Mouse (Mus musculus) urinary bladder, postnatal 10 days (tissue): ENCODE results near the gene Wdr24.
"Not testable (repeated sequence)": the region's sequence is repeated elsewhere in the genome, so short reads cannot be mapped to it uniquely, and the experiment has no call there.

Source experiments
- DNase-seq: peaks from one replicate; pipeline ENCODE4 v3.0.0; 2022; ENCODE audit warnings: low spot score

Gene Wdr24

GRCm38 (mm10) chr17:25807452-25807851, 16.0 kb upstream of the Wdr24 start:
- not testable (repeated sequence) for DNase-seq

GRCm38 (mm10) chr17:25808028-25808427, 15.4 kb upstream of the Wdr24 start:
- DNase-seq, result no peak

GRCm38 (mm10) chr17:25808789-25809605, 14.4 kb upstream of the Wdr24 start, which contains the start of gene Fbxl16:
Gene Fbxl16 (plus strand): TSS chr17:25809085.
- DNase-seq, result no peak

GRCm38 (mm10) chr17:25809606-25810340, 13.7 kb upstream of the Wdr24 start:
- no peak for DNase-seq

- no peak for DNase-seq
Measured at GRCm38 (mm10) chr17:25810890-25811289, 12.5 kb upstream of the Wdr24 start.

- no peak for DNase-seq
Measured at GRCm38 (mm10) chr17:25813471-25813870, 10.0 kb upstream of the Wdr24 start.

GRCm38 (mm10) chr17:25817662-25818061, 5.8 kb upstream of the Wdr24 start:
- no peak for DNase-seq

- DNase-seq, result no peak
Measured at GRCm38 (mm10) chr17:25818851-25819780, 4.3 kb upstream of the Wdr24 start.

GRCm38 (mm10) chr17:25824362-25825142, 1.1 kb downstream of the Wdr24 start:
- DNase-seq, result no peak

GRCm38 (mm10) chr17:25825311-25825710, 1.9 kb downstream of the Wdr24 start:
- no peak for DNase-seq

- DNase-seq, result no peak
Measured at GRCm38 (mm10) chr17:25825984-25826570, 2.6 kb downstream of the Wdr24 start.

- DNase-seq, result no peak
Measured at GRCm38 (mm10) chr17:25827011-25827410, 3.6 kb downstream of the Wdr24 start.

GRCm38 (mm10) chr17:25827546-25828222, 4.3 kb downstream of the Wdr24 start:
- DNase-seq, result no peak

- no peak for DNase-seq
Measured at GRCm38 (mm10) chr17:25828223-25828594, 4.8 kb downstream of the Wdr24 start.

GRCm38 (mm10) chr17:25828712-25829557, 5.5 kb downstream of the Wdr24 start, which contains the start of gene Jmjd8:
Gene Jmjd8 (plus strand): TSS chr17:25828867.
- DNase-seq, result no peak

- no peak for DNase-seq
Measured at GRCm38 (mm10) chr17:25829558-25830017, 6.2 kb downstream of the Wdr24 start.

- no peak for DNase-seq
Measured at GRCm38 (mm10) chr17:25830200-25830753, 6.8 kb downstream of the Wdr24 start.

- no peak for DNase-seq
Measured at GRCm38 (mm10) chr17:25830806-25831431, 7.5 kb downstream of the Wdr24 start.
